In genomic region chr17:84645119-84645518, GRCm38 (mm10) we compare ENCODE assay signal across 35 mouse cellular contexts. TPM values are rescaled to one million over a fixed set of nuclear protein-coding genes. Genes with fewer than 3 reads are reported as not detected.
A peak's percentile ranks its signal among the peaks of the same experiment; 100 is the strongest.
DNase-seq lines count a peak whose midpoint lies in the region; ATAC-seq and TF ChIP-seq lines count a peak whose summit lies in the region.
"Had no signal": no experiment of that assay in that cellular context is flagged by ENCODE, and none has a peak within 500 bp of the region (broad histone marks: within the 10 kb centered on the region; RNA-seq: fewer than 3 reads in every experiment).

No protein-coding gene starts in this region.

- no peak for TF ChIP-seq CTCF in midbrain, postnatal 0 days (IDR thresholded peaks at IDR 0.05)

- H3K9me3 ChIP-seq in forebrain, embryonic 10.5 days, result no peaks in the 10 kb centered on the region
- no peaks in the 10 kb centered on the region for H3K9me3 ChIP-seq in forebrain, embryonic 14.5 days (replicated peaks; ENCODE audit: control insufficient read depth, low read length)
- H3K9me3 ChIP-seq in embryonic facial prominence, embryonic 12.5 days, result no peaks in the 10 kb centered on the region
- no peaks in the 10 kb centered on the region for H3K9me3 ChIP-seq in midbrain, postnatal 0 days (ENCODE audit: low read length)
- H3K9me3 ChIP-seq: embryonic facial prominence, embryonic 13.5 days; forebrain, embryonic 13.5 days; G1E; hindbrain, embryonic 15.5 days; intestine, embryonic 15.5 days; limb, embryonic 15.5 days; liver, embryonic 13.5 days; neural tube, embryonic 15.5 days; stomach, embryonic 15.5 days had no signal

- H3K36me3 ChIP-seq in forebrain, embryonic 10.5 days (replicated peaks), result 0 out of 2 replicates have a peak, but pooled peaks cover 4% of the 10 kb centered on the region
- H3K36me3 ChIP-seq in forebrain, embryonic 14.5 days (ENCODE audit: control insufficient read depth, insufficient read depth, low read length), result 0 out of 2 replicates have a peak, but pooled peaks cover under 1% of the 10 kb centered on the region
- H3K36me3 ChIP-seq in embryonic facial prominence, embryonic 12.5 days, result no peaks in the 10 kb centered on the region
- peaks cover 2% of the 10 kb centered on the region for H3K36me3 ChIP-seq in midbrain, postnatal 0 days (ENCODE audit: insufficient read depth, low read length)
- H3K36me3 ChIP-seq: G1E; hindbrain, embryonic 15.5 days; intestine, embryonic 15.5 days; limb, embryonic 15.5 days; liver, embryonic 13.5 days; stomach, embryonic 15.5 days had no signal

- H3K4me3 ChIP-seq in forebrain, embryonic 10.5 days, result no peak overlapping the region
- H3K4me3 ChIP-seq in forebrain, embryonic 14.5 days (ENCODE audit: low read depth, low read length), result no peak overlapping the region
- no peak overlapping the region for H3K4me3 ChIP-seq in embryonic facial prominence, embryonic 12.5 days
- no peak overlapping the region for H3K4me3 ChIP-seq in midbrain, postnatal 0 days (ENCODE audit: low read depth, low read length)
- H3K4me3 ChIP-seq: embryonic facial prominence, embryonic 13.5 days; forebrain, embryonic 13.5 days; hindbrain, embryonic 15.5 days; intestine, embryonic 15.5 days; limb, embryonic 15.5 days; liver, embryonic 13.5 days; neural tube, embryonic 15.5 days; stomach, embryonic 15.5 days had no signal

- 16% methylated on average over 9 of the region's 9 CpGs for WGBS in forebrain, embryonic 10.5 days
- WGBS in forebrain, embryonic 14.5 days, result 24% methylated on average over 9 of the region's 9 CpGs
- WGBS in embryonic facial prominence, embryonic 12.5 days, result 27% methylated on average over 9 of the region's 9 CpGs
- 37% methylated on average over 9 of the region's 9 CpGs for WGBS in midbrain, postnatal 0 days

- peak overlapping the region; percentile 49 for H3K27ac ChIP-seq in forebrain, embryonic 10.5 days
- H3K27ac ChIP-seq in forebrain, embryonic 14.5 days (ENCODE audit: low read depth, low read length), result no peak overlapping the region
- H3K27ac ChIP-seq in embryonic facial prominence, embryonic 12.5 days, result no peak overlapping the region; the same call in 1 of the 2 replicates
- H3K27ac ChIP-seq in midbrain, postnatal 0 days (ENCODE audit: low read depth, low read length), result 0 out of 2 replicates have a peak overlapping the region, but pooled peaks have one; percentile 32
- H3K27ac ChIP-seq: embryonic facial prominence, embryonic 13.5 days; forebrain, embryonic 13.5 days; hindbrain, embryonic 15.5 days; intestine, embryonic 15.5 days; kidney, postnatal 0 days; limb, embryonic 15.5 days; liver, embryonic 13.5 days; macrophage; neural tube, embryonic 15.5 days; stomach, embryonic 15.5 days had no signal

- peaks cover 42% of the 10 kb centered on the region for H3K4me1 ChIP-seq in forebrain, embryonic 10.5 days
- H3K4me1 ChIP-seq in forebrain, embryonic 14.5 days (ENCODE audit: control insufficient read depth, insufficient read depth, low read length), result peaks cover 2% of the 10 kb centered on the region; the same call in 1 of the 2 replicates
- H3K4me1 ChIP-seq in embryonic facial prominence, embryonic 12.5 days, result peaks cover 25% of the 10 kb centered on the region
- H3K4me1 ChIP-seq in midbrain, postnatal 0 days (ENCODE audit: insufficient read depth, low read length), result no peaks in the 10 kb centered on the region
- H3K4me1 ChIP-seq: hindbrain, embryonic 15.5 days; neural tube, embryonic 15.5 days had no signal

- no peak overlapping the region for H3K4me2 ChIP-seq in forebrain, embryonic 14.5 days (ENCODE audit: low read length)
- H3K4me2 ChIP-seq in embryonic facial prominence, embryonic 12.5 days (replicated peaks), result no peak overlapping the region
- no peak overlapping the region for H3K4me2 ChIP-seq in midbrain, postnatal 0 days (ENCODE audit: low read depth, low read length, poor library complexity, severe bottlenecking)
- H3K4me2 ChIP-seq: embryonic facial prominence, embryonic 13.5 days; forebrain, embryonic 13.5 days; heart, embryonic 11.5 days; hindbrain, embryonic 15.5 days; intestine, embryonic 15.5 days; limb, embryonic 15.5 days; liver, embryonic 13.5 days; neural tube, embryonic 15.5 days; stomach, embryonic 15.5 days had no signal

- no peak overlapping the region for H3K9ac ChIP-seq in forebrain, embryonic 14.5 days (ENCODE audit: low read length)
- H3K9ac ChIP-seq in embryonic facial prominence, embryonic 12.5 days, result no peak overlapping the region
- H3K9ac ChIP-seq in midbrain, postnatal 0 days (replicated peaks; ENCODE audit: low read length, poor library complexity, severe bottlenecking), result no peak overlapping the region
- H3K9ac ChIP-seq: forebrain, embryonic 13.5 days; hindbrain, embryonic 15.5 days; intestine, embryonic 15.5 days; limb, embryonic 15.5 days; liver, embryonic 13.5 days; neural tube, embryonic 15.5 days; stomach, embryonic 15.5 days had no signal

- no peak for DNase-seq in forebrain, embryonic 10.5 days (ENCODE audit: extremely low spot score, low spot score)
- no peak for DNase-seq in forebrain, embryonic 14.5 days (ENCODE audit: low spot score)
- DNase-seq in kidney, postnatal 10 days, result peak; percentile 5
- DNase-seq in kidney, adult 9 months, result no peak
- no peak for DNase-seq in midbrain, postnatal 0 days (ENCODE audit: low spot score)
- DNase-seq in lung, postnatal 25 days (ENCODE audit: low spot score), result no peak
- DNase-seq: adrenal gland, adult 8-10 months; cerebellum, adult 2 months; cerebellum, postnatal 14 days; gastrocnemius, postnatal 25 days; heart, adult 18-20 months; heart, postnatal 4 days; kidney, adult 2 months; liver, embryonic 13.5 days; lung, adult 18-20 months; retina, postnatal 1 day; right cerebral cortex, postnatal 14 days; thymus, postnatal 14 days had no signal

- H3K27me3 ChIP-seq in forebrain, embryonic 10.5 days (ENCODE audit: poor library complexity, severe bottlenecking), result no peaks in the 10 kb centered on the region
- H3K27me3 ChIP-seq in forebrain, embryonic 14.5 days (replicated peaks; ENCODE audit: control insufficient read depth, insufficient read depth, low read length), result no peaks in the 10 kb centered on the region
- no peaks in the 10 kb centered on the region for H3K27me3 ChIP-seq in embryonic facial prominence, embryonic 12.5 days
- H3K27me3 ChIP-seq in midbrain, postnatal 0 days (ENCODE audit: insufficient read depth, low read length), result no peaks in the 10 kb centered on the region
- H3K27me3 ChIP-seq: embryonic facial prominence, embryonic 13.5 days; forebrain, embryonic 13.5 days; hindbrain, embryonic 15.5 days; intestine, embryonic 15.5 days; limb, embryonic 15.5 days; liver, embryonic 13.5 days; neural tube, embryonic 15.5 days; stomach, embryonic 15.5 days had no signal

- no peak for ATAC-seq in forebrain, embryonic 14.5 days
- ATAC-seq in embryonic facial prominence, embryonic 12.5 days (ENCODE audit: insufficient number of reproducible peaks, insufficient read depth, low FRiP score, low TSS enrichment), result 0 out of 2 replicates have a peak, but pooled peaks have one; percentile 45
- ATAC-seq in midbrain, postnatal 0 days (ENCODE audit: low FRiP score), result no peak
- ATAC-seq: forebrain, embryonic 13.5 days; lung, postnatal 0 days had no signal

RNA-seq across cellular contexts. Expression of gene Dync2li1, which starts 18.8 kb away (rescaled TPM):
- polyA plus RNA-seq in forebrain, embryonic 10.5 days (2016; fragmentation: Nextera tagmentation; extraction: Ambion mirVana), result 35.5 and 36.0 TPM in 2 replicates
- polyA plus RNA-seq in forebrain, embryonic 14.5 days (2014; fragmentation: Nextera tagmentation; extraction: Ambion mirVana), result 42.5 and 43.3 TPM in 2 replicates
- 38.4 and 39.7 TPM in 2 replicates for polyA plus RNA-seq in embryonic facial prominence, embryonic 12.5 days (2016; fragmentation: Nextera tagmentation; extraction: Ambion mirVana)
- total RNA-seq in midbrain, postnatal 0 days (2014; rRNA removed), result 18.3 and 19.6 TPM in 2 replicates
- polyA plus RNA-seq in midbrain, postnatal 0 days (2015; fragmentation: Nextera tagmentation; extraction: Ambion mirVana), result 36.1 and 37.7 TPM in 2 replicates
- total RNA-seq: G1E had no signal
- polyA plus RNA-seq: G1E had no signal

RNA-seq across cellular contexts. Expression of gene Abcg8, which starts 31.0 kb away (rescaled TPM):
- 0.23 and 0.33 TPM in 2 replicates for polyA plus RNA-seq in forebrain, embryonic 10.5 days (2016; fragmentation: Nextera tagmentation; extraction: Ambion mirVana)
- 0.05 TPM in 1 of 2 replicates, not detected in the other for polyA plus RNA-seq in forebrain, embryonic 14.5 days (2014; fragmentation: Nextera tagmentation; extraction: Ambion mirVana)
- polyA plus RNA-seq in embryonic facial prominence, embryonic 12.5 days (2016; fragmentation: Nextera tagmentation; extraction: Ambion mirVana), result 0.09 and 0.19 TPM in 2 replicates
- not detected in 2 replicates for total RNA-seq in midbrain, postnatal 0 days (2014; rRNA removed)
- polyA plus RNA-seq in midbrain, postnatal 0 days (2015; fragmentation: Nextera tagmentation; extraction: Ambion mirVana), result 0.06 TPM in 1 of 2 replicates, not detected in the other
- total RNA-seq: adrenal gland, adult 8-10 months; gastrocnemius, postnatal 25 days; heart, adult 18-20 months; heart, postnatal 4 days; megakaryocyte-erythroid progenitor cell, adult 5-6 weeks had no signal
- polyA plus RNA-seq: cerebellum, adult 2 months; cortical plate, adult 2 months; G1E; heart, embryonic 11.5 days; lung, postnatal 0 days; macrophage had no signal

RNA-seq across cellular contexts. Expression of gene Abcg5, which starts 37.7 kb away (rescaled TPM):
- polyA plus RNA-seq in forebrain, embryonic 10.5 days (2016; fragmentation: Nextera tagmentation; extraction: Ambion mirVana), result 5.3 and 5.4 TPM in 2 replicates
- polyA plus RNA-seq in forebrain, embryonic 14.5 days (2014; fragmentation: Nextera tagmentation; extraction: Ambion mirVana), result 3.6 and 4.1 TPM in 2 replicates
- polyA plus RNA-seq in embryonic facial prominence, embryonic 12.5 days (2016; fragmentation: Nextera tagmentation; extraction: Ambion mirVana), result 2.6 and 3.3 TPM in 2 replicates
- total RNA-seq in midbrain, postnatal 0 days (2014; rRNA removed), result 2.9 and 3.0 TPM in 2 replicates
- 1.2 and 1.3 TPM in 2 replicates for polyA plus RNA-seq in midbrain, postnatal 0 days (2015; fragmentation: Nextera tagmentation; extraction: Ambion mirVana)
- total RNA-seq: gastrocnemius, postnatal 25 days; heart, adult 18-20 months; heart, postnatal 4 days; left cerebral cortex, adult 18-20 months; left cerebral cortex, postnatal 14 days; megakaryocyte-erythroid progenitor cell, adult 5-6 weeks had no signal
- polyA plus RNA-seq: G1E, macrophage had no signal

Comparison
In these comparisons a context has a peak if more than half of its experiments do, and no peak if none do; other contexts are left out.
1. H3K27ac ChIP-seq: peak in forebrain, embryonic 10.5 days (single experiment) and midbrain, postnatal 0 days (single experiment); none in forebrain, embryonic 14.5 days (single experiment) and embryonic facial prominence, embryonic 12.5 days (single experiment).